Mouse (Mus musculus) splenic B cell, adult 2 months (primary cell): ENCODE data around the gene Slc48a1.

Experiments used
- DNase-seq: peaks from one replicate; pipeline ENCODE4 v3.0.0-alpha.2; 2011; ENCODE audit warnings: low read depth, low spot score
- H3K27me3 ChIP-seq: 2 replicates; pipeline ENCODE4 v1.6.1; 2012; ENCODE audit warnings: mild to moderate bottlenecking, low read length, moderate library complexity, mixed read lengths; ENCODE audit not compliant: control insufficient read depth, poor library complexity, insufficient read depth, severe bottlenecking
- H3K36me3 ChIP-seq: 2 replicates; pipeline ENCODE4 v1.6.1; 2012; ENCODE audit warnings: mild to moderate bottlenecking, low read length, moderate library complexity, mixed read lengths; ENCODE audit not compliant: control insufficient read depth, poor library complexity, insufficient read depth, severe bottlenecking

Slc48a1 gene

DNA sequence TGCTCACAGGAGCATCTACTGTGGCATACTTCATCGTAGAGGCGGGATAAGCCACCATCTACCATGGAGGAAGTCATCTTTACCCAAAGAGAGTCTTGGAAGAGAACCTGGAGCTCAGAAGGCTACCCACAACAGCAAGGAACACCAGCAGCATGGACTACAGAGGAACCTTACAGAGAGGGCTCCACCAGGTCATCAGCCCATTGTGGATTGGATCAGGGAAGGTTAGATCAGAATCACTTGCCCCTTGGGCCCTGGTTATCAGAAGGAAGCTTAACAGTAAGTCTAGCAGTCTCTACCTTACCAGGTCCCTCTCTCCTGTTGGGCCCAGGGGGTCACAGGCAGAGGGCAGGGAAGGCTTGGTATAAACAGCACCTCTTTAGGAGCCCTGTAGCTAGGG is 60.7 kb downstream of the Slc48a1 start:
- no peaks in the 10 kb centered on the region for H3K36me3 ChIP-seq
- DNase-seq = no peak
- H3K27me3 ChIP-seq = no peaks in the 10 kb centered on the region

GRCm38 (mm10) chr15:97839473-97839872 is 61.2 kb downstream of the Slc48a1 start:
- DNase-seq = no peak
- Histone ChIP-seq H3K27me3 (no peaks in the 10 kb centered on the region), H3K36me3 (no peaks in the 10 kb centered on the region)

GRCm38 (mm10) chr15:97839991-97840455 is 61.7 kb downstream of the Slc48a1 start:
- no peak for DNase-seq
- H3K27me3 ChIP-seq = no peaks in the 10 kb centered on the region
- no peaks in the 10 kb centered on the region for H3K36me3 ChIP-seq

GRCm38 (mm10) chr15:97840781-97841180 is 62.5 kb downstream of the Slc48a1 start:
- peak; percentile 57 for DNase-seq
- H3K27me3 ChIP-seq = no peaks in the 10 kb centered on the region
- no peaks in the 10 kb centered on the region for H3K36me3 ChIP-seq

GRCm38 (mm10) chr15:97841383-97841782 is 63.1 kb downstream of the Slc48a1 start:
- no peaks in the 10 kb centered on the region for H3K36me3 ChIP-seq
- DNase-seq = no peak
- no peaks in the 10 kb centered on the region for H3K27me3 ChIP-seq

DNA sequence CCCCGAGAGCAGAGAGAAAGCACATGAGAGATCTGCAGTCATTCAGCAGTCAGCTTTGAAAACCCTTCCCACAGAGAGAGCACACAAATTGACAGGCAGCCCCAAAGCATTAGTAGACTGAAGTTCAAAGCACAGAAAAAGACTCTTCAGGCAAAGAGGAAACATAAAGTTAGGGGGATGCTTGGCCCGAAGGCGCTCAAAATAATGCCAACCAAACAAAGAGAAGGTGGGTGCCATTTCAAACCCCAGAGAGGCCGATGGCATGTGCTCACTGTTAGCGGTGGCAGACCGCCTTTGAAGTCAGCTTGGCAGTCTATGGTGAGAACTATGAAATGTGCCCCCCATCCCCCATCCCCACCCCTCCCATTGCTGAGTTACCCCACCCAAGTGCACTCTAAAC is 63.7 kb downstream of the Slc48a1 start:
- DNase-seq = no peak
- Histone ChIP-seq H3K36me3 (no peaks in the 10 kb centered on the region), H3K27me3 (no peaks in the 10 kb centered on the region)
